In the genomic region with DNA sequence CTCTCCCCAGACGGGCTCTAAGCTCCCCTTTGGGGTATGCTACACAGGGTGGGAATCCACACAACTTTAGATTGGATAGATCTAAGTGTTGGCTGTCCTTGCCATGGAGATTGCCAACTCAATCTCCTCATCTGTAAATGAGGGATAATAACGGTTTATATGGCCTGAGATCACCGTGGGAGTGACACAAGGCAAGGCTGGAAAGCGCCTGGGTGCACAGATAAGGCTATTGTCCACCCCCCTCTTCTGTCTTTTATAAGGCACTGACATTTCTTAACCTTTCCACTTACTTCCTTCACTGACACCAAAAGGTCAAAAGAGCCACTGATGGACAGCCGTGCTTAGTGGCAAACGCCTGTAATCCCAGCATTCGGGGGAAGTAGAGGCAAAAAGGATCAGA, we compare ENCODE assay signal across 9 mouse cellular contexts. TPM values are rescaled to one million over a fixed set of nuclear protein-coding genes. Genes with fewer than 3 reads are reported as not detected.
A peak's percentile ranks its signal among the peaks of the same experiment; 100 is the strongest.
DNase-seq lines count a peak whose midpoint lies in the region; ATAC-seq and TF ChIP-seq lines count a peak whose summit lies in the region.
"Had no signal": no experiment of that assay in that cellular context is flagged by ENCODE, and none has a peak within 500 bp of the region (broad histone marks: within the 10 kb centered on the region; RNA-seq: fewer than 3 reads in every experiment).

No protein-coding gene starts in this region.

- no peaks in the 10 kb centered on the region for H3K9me3 ChIP-seq in lung, embryonic 14.5 days (ENCODE audit: low read depth, low read length)
- no peaks in the 10 kb centered on the region for H3K9me3 ChIP-seq in forebrain, embryonic 15.5 days
- H3K9me3 ChIP-seq in liver, embryonic 11.5 days (ENCODE audit: control insufficient read depth, low read length): no peaks in the 10 kb centered on the region

- no peak overlapping the region for H3K27ac ChIP-seq in lung, embryonic 14.5 days (ENCODE audit: low read depth)
- H3K27ac ChIP-seq in forebrain, embryonic 15.5 days (replicated peaks): no peak overlapping the region
- H3K27ac ChIP-seq in liver, embryonic 11.5 days (ENCODE audit: low read depth, low read length): peak overlapping the region; percentile 79
- H3K27ac ChIP-seq in small intestine, adult 2 months (ENCODE audit: insufficient read depth, low read depth, low read length): peak overlapping the region; percentile 86; the same call in 1 of the 2 replicates

- ATAC-seq in lung, embryonic 14.5 days (ENCODE audit: insufficient read depth): no peak
- no peak for ATAC-seq in forebrain, embryonic 15.5 days (replicated peaks)
- ATAC-seq in liver, embryonic 11.5 days (replicated peaks; ENCODE audit: low FRiP score): peak; percentile 33

- H3K4me1 ChIP-seq in lung, embryonic 14.5 days (ENCODE audit: insufficient read depth): 0 out of 2 replicates have a peak, but pooled peaks cover 8% of the 10 kb centered on the region
- H3K4me1 ChIP-seq in forebrain, embryonic 15.5 days: peaks cover 23% of the 10 kb centered on the region
- peaks cover 24% of the 10 kb centered on the region for H3K4me1 ChIP-seq in liver, embryonic 11.5 days (replicated peaks; ENCODE audit: control insufficient read depth, insufficient read depth, low read length)
- peaks cover 28% of the 10 kb centered on the region; the same call in 1 of the 2 replicates for H3K4me1 ChIP-seq in small intestine, adult 2 months (ENCODE audit: control insufficient read depth, insufficient read depth, insufficient read length, low read length)

- no peaks in the 10 kb centered on the region for H3K27me3 ChIP-seq in lung, embryonic 14.5 days (ENCODE audit: insufficient read depth, low read length)
- no peaks in the 10 kb centered on the region for H3K27me3 ChIP-seq in forebrain, embryonic 15.5 days
- no peaks in the 10 kb centered on the region for H3K27me3 ChIP-seq in liver, embryonic 11.5 days (replicated peaks; ENCODE audit: control insufficient read depth, insufficient read depth, low read length)
- no peaks in the 10 kb centered on the region for H3K27me3 ChIP-seq in small intestine, adult 2 months (ENCODE audit: control insufficient read depth, insufficient read depth, low read length)

- peaks cover 38% of the 10 kb centered on the region for H3K36me3 ChIP-seq in lung, embryonic 14.5 days (ENCODE audit: insufficient read depth)
- H3K36me3 ChIP-seq in forebrain, embryonic 15.5 days: peaks cover 13% of the 10 kb centered on the region
- peaks cover 8% of the 10 kb centered on the region for H3K36me3 ChIP-seq in liver, embryonic 11.5 days (ENCODE audit: control insufficient read depth, insufficient read depth, low read length)
- peaks cover 14% of the 10 kb centered on the region for H3K36me3 ChIP-seq in small intestine, adult 2 months (ENCODE audit: control insufficient read depth, insufficient read depth, low read length)

- no peak for DNase-seq in lung, embryonic 14.5 days
- no peak for DNase-seq in lung, postnatal 36 days
- DNase-seq in liver, embryonic 11.5 days (ENCODE audit: low spot score): no peak
- DNase-seq in kidney, postnatal 4 days: no peak
- no peak for DNase-seq in spleen, adult 18-20 months
- DNase-seq in frontal cortex, adult 2 months (ENCODE audit: extremely low spot score in 1 of 2, low spot score in 1 of 2): no peak
- DNase-seq: lung, postnatal 4 days had no signal

- peak overlapping the region; percentile 68 for H3K4me3 ChIP-seq in lung, embryonic 14.5 days (ENCODE audit: low read depth, low read length)
- peak overlapping the region; percentile 73 for H3K4me3 ChIP-seq in forebrain, embryonic 15.5 days
- peak overlapping the region; percentile 85 for H3K4me3 ChIP-seq in liver, embryonic 11.5 days (ENCODE audit: low read depth, low read length)
- peak overlapping the region; percentile 30 for H3K4me3 ChIP-seq in small intestine, adult 2 months (ENCODE audit: low read depth, low read length)

- no peak for TF ChIP-seq CTCF in lung, embryonic 14.5 days (IDR thresholded peaks at IDR 0.05; ENCODE audit: low read depth)
- no peak for TF ChIP-seq CTCF in small intestine, adult 2 months (IDR thresholded peaks at IDR 0.05; ENCODE audit: extremely low read depth, insufficient read length, insufficient replicate concordance, low read depth, low read length)

- H3K9ac ChIP-seq in lung, embryonic 14.5 days: peak overlapping the region; percentile 64; the same call in 1 of the 2 replicates
- peak overlapping the region; percentile 75; the same call in 1 of the 2 replicates for H3K9ac ChIP-seq in forebrain, embryonic 15.5 days (replicated peaks)
- peak overlapping the region; percentile 81 for H3K9ac ChIP-seq in liver, embryonic 11.5 days (ENCODE audit: low read depth, low read length)

- peak overlapping the region; percentile 88 for H3K4me2 ChIP-seq in lung, embryonic 14.5 days
- peak overlapping the region; percentile 59 for H3K4me2 ChIP-seq in forebrain, embryonic 15.5 days (replicated peaks)
- peak overlapping the region; percentile 77 for H3K4me2 ChIP-seq in liver, embryonic 11.5 days

- WGBS in lung, embryonic 14.5 days: 45% methylated on average over 7 of the region's 7 CpGs
- WGBS in forebrain, embryonic 15.5 days: 56% methylated on average over 7 of the region's 7 CpGs
- WGBS in liver, embryonic 11.5 days: 36% methylated on average over 7 of the region's 7 CpGs
- WGBS in small intestine, adult 2 months: 24% methylated on average over 7 of the region's 7 CpGs

- TF ChIP-seq POLR2A in small intestine, adult 2 months (IDR thresholded peaks at IDR 0.05; ENCODE audit: low read depth, low read length): no peak

RNA-seq across cellular contexts. Expression of a gene that starts 1.4 kb away (rescaled TPM):
- polyA plus RNA-seq in lung, embryonic 14.5 days (2014; fragmentation: Nextera tagmentation; extraction: Ambion mirVana): 70.1 TPM in 2 replicates
- 78.8 and 79.1 TPM in 2 replicates for polyA plus RNA-seq in forebrain, embryonic 15.5 days (2015; fragmentation: Nextera tagmentation; extraction: Ambion mirVana)
- polyA plus RNA-seq in liver, embryonic 11.5 days (2014; fragmentation: Nextera tagmentation; extraction: Ambion mirVana): 103 and 114 TPM in 2 replicates
- polyA plus RNA-seq in small intestine, adult 2 months (2012; rRNA removed): 34.4 and 87.3 TPM in 2 replicates
- 26.0 and 26.2 TPM in 2 replicates for polyA plus RNA-seq in frontal cortex, adult 2 months (2012; rRNA removed)

RNA-seq across cellular contexts. Expression of a gene that starts 25.1 kb away (rescaled TPM):
- polyA plus RNA-seq in lung, embryonic 14.5 days (2014; fragmentation: Nextera tagmentation; extraction: Ambion mirVana): 10.4 and 11.2 TPM in 2 replicates
- 12.8 and 14.1 TPM in 2 replicates for polyA plus RNA-seq in forebrain, embryonic 15.5 days (2015; fragmentation: Nextera tagmentation; extraction: Ambion mirVana)
- polyA plus RNA-seq in liver, embryonic 11.5 days (2014; fragmentation: Nextera tagmentation; extraction: Ambion mirVana): 4.9 and 5.0 TPM in 2 replicates
- 3.7 and 4.0 TPM in 2 replicates for polyA plus RNA-seq in small intestine, adult 2 months (2012; rRNA removed)
- polyA plus RNA-seq in frontal cortex, adult 2 months (2012; rRNA removed): 29.6 and 35.7 TPM in 2 replicates

RNA-seq across cellular contexts. Expression of a gene that starts 25.3 kb away (rescaled TPM):
- polyA plus RNA-seq in lung, embryonic 14.5 days (2014; fragmentation: Nextera tagmentation; extraction: Ambion mirVana): 12.7 and 15.4 TPM in 2 replicates
- polyA plus RNA-seq in forebrain, embryonic 15.5 days (2015; fragmentation: Nextera tagmentation; extraction: Ambion mirVana): 8.4 and 8.6 TPM in 2 replicates
- polyA plus RNA-seq in liver, embryonic 11.5 days (2014; fragmentation: Nextera tagmentation; extraction: Ambion mirVana): 3.0 and 3.8 TPM in 2 replicates
- 3.1 and 4.6 TPM in 2 replicates for polyA plus RNA-seq in small intestine, adult 2 months (2012; rRNA removed)
- polyA plus RNA-seq in frontal cortex, adult 2 months (2012; rRNA removed): 10.9 and 13.1 TPM in 2 replicates

Comparison
In these comparisons a context has a peak if more than half of its experiments do, and no peak if none do; other contexts are left out.
1. H3K27ac ChIP-seq: peak in liver, embryonic 11.5 days (single experiment) and small intestine, adult 2 months (single experiment); none in lung, embryonic 14.5 days (single experiment) and forebrain, embryonic 15.5 days (single experiment).
2. H3K4me3 ChIP-seq: peak in every context shown above with its lines; median percentile 85 in liver, embryonic 11.5 days; 73 in forebrain, embryonic 15.5 days; 68 in lung, embryonic 14.5 days; 30 in small intestine, adult 2 months.
3. Peak in every context shown above with its lines, with median percentiles within 50 percentile points of each other: H3K4me2 ChIP-seq and H3K9ac ChIP-seq.